Mouse (Mus musculus) brain, adult 2 months (tissue): ENCODE results near the gene Hist1h4b.
"Not testable (repeated sequence)": the region's sequence is repeated elsewhere in the genome, so short reads cannot be mapped to it uniquely, and the experiment has no call there.

Source experiments
- DNase-seq: peaks from one replicate; pipeline ENCODE4 v3.0.0; 2011; ENCODE audit warnings: low read depth, low spot score

Gene Hist1h4b

GRCm38 (mm10) chr13:23756790-23757189, at the start of gene Hist1h4b:
Hist1h4b (plus strand) TSS chr13:23757013.
- DNase-seq, result peak; percentile 98

DNA sequence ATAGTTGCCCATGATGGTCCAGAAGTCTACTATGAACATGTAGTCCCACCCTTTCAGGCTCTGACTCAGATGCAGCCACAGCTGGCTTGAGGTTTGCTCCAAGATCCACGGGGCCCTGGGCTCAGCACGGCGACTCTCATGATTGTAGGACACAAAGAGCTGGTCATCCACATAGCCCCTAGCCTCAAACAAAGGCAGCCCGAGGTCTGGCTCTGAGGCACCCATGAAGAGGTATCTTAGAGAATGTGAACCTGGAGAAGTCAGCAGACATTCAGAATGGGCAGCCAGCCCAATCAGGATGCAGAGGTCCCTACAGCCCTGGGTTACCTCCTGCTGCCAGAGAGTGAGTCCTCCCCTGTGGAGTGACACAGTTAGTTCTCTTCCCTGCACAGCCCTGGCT, 48.8 kb upstream of the Hist1h4b start:
- no peak for DNase-seq

GRCm38 (mm10) chr13:23708654-23709053, 48.2 kb upstream of the Hist1h4b start:
- no peak for DNase-seq

DNA sequence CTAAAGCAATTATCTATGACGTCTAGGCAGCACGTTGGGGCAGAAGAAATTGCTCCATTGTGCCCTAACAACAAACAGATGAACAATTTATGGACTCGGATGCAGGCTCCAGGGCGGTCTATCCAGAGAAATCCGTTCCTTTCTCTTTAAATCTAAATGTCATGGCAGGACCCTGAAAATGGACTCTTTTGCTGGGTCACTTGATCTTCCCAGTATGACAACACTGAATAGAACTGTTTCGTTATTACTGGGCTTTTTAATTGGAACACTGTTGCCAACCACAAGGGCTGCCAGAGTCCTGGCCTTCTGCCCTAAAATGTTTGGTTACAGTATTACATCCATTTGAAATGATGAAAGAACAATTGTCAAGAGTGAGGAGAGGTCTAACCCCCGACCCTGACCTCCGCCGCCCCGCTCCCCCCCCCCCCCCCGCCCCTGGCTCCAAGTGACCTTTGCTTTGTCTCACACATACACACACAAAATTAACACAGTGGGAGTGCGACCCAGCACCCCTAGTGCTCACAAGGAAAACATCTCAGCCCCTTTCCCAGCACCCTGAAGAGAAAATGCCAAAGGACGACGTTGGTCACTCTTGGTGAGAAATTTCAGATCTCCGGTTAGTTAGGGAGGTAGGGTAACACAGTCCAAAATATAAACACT, 47.0 kb upstream of the Hist1h4b start:
- DNase-seq, result no peak

DNA sequence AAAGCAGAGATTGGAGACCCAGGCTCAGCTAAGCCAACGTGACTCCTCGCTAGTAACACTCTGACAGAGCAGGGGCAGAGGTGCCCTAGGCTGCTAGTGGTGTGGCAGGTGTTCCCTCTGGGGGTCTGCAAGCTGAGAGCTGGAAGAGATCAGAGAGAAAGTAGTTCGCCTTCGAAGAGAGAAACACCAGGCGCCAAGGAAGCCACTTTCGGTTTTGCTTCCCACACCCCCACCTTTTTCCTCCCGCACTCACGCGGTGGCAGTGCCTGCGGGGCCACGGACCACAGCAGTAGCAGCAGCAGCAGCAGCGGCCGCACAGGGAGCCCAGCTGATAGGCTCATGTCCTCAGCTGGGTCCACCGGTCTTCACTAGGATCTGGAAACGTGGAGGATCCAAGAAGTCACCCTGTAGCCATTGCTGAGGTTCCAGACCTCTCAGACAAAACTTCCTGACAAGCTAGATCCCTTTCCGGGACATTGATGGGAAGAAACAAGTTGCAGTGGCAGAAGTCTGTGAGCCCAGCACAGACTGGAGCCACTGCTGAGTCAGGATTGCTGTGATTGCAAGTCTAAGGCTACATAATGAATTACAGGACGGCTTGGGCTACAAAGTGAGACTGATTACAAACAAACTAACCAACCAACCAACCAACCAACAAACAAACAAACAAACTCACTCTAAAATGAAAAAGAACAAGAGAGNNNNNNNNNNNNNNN, 46.3 kb upstream of the Hist1h4b start, which contains the start of gene Hfe:
TSS of gene Hfe (minus strand) at position 481 of the 716 bp plus-strand sequence.
- DNase-seq, result peak; percentile 57

- no peak for DNase-seq
Measured at GRCm38 (mm10) chr13:23716261-23717042, 40.4 kb upstream of the Hist1h4b start.

- no peak for DNase-seq
Measured at GRCm38 (mm10) chr13:23717176-23717575, 39.6 kb upstream of the Hist1h4b start.

GRCm38 (mm10) chr13:23717593-23718245, 39.1 kb upstream of the Hist1h4b start:
- DNase-seq, result not testable (repeated sequence)

DNA sequence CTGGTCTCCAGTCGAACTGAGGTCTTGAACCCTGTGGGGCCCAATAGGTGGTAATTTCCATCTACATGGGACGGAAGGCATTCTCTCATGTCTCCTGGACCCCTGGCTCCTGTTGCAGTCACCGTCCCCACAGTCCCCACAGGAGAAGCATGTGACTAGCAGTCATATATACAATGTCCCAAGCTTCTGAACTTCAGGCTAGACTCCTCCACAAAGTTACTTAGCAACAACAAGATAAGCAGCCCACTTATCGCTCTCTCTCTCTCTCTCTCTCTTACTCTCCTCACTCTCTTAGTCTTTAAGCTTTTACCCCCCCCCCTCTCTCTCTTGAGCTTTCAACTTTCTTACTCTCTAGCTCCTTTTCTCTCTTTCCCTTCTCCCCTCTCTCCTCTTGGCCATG, 32.6 kb upstream of the Hist1h4b start:
- no peak for DNase-seq

DNA sequence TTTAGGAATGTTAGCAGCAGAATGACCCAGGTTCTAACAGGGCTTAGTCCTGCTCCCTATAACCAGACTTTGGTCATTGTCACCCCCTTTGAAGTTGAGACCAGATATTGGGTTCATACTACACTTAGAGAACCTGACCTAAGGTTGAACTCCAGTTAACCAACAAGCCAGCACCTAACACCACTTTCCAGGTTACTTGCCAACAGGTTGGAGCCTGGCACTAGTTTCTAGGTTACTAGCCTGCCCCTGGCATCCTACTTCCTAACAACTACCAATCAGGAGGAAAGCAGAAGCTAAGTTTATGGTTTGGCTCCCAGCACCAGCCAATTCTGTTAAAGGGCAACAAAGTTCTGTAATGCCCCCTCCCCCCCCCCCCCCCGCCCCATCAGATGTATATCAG, 31.6 kb upstream of the Hist1h4b start:
- DNase-seq, result no peak

GRCm38 (mm10) chr13:23728472-23729191, 28.2 kb upstream of the Hist1h4b start:
- no peak for DNase-seq

DNA sequence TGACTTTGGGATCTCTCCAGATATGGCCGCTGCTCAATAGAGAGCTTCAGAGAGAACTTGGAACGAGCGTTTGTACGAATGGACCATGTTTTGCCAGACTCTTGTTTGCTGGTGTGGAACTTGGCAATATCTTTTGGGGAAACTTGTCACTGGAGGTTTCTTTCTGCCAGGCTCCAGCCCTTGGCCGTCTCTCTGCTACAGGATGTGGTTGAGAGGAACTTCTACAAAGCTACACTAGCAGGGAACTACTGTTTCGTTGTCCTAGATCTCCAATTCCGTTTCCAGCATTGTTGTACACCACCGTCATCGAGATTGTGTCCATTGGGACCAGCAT, 27.7 kb upstream of the Hist1h4b start:
- DNase-seq, result no peak

GRCm38 (mm10) chr13:23729706-23730105, 27.1 kb upstream of the Hist1h4b start:
- no peak for DNase-seq

- DNase-seq, result no peak
Measured at GRCm38 (mm10) chr13:23730479-23730878, 26.3 kb upstream of the Hist1h4b start.

GRCm38 (mm10) chr13:23732156-23732804, 24.5 kb upstream of the Hist1h4b start:
- DNase-seq, result peak; percentile 80

DNA sequence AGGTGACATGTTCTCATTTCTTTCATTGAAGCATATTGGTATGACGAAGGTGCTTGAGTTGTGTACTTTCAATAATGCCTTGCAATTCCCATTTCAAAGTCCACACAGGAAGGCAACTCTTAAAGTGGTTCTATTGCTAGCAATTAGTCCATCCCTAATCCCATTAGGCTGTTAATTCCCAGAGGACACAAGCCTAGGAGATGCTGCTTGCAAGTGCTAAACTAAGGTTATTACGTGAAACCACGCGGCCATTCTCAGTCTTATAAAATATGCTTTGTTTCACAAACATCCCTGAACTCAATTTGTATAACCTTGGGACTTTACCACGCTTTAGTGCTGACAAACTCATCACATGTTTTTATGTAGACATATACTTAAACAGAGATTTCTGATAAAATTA, 19.7 kb upstream of the Hist1h4b start:
- no peak for DNase-seq

GRCm38 (mm10) chr13:23738041-23738440, 18.8 kb upstream of the Hist1h4b start:
- no peak for DNase-seq

DNA sequence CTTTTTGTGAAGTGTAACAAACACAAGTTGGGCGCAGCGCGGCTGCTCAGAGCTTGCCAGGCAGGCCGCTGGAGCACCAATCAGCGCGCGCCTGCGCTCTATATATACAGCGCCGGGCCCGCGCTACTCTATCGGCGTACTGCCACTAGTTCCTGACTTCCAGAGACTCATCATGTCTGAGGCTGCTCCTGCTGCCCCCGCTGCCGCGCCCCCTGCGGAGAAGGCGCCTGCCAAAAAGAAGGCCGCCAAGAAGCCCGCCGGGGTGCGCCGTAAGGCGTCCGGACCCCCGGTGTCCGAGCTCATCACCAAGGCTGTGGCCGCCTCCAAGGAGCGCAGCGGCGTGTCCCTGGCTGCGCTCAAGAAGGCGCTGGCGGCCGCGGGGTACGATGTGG, 18.1 kb upstream of the Hist1h4b start, which contains the start of gene Hist1h1c:
TSS of gene Hist1h1c (plus strand) at position 132 of the 392 bp plus-strand sequence.
- peak; percentile 93 for DNase-seq

GRCm38 (mm10) chr13:23739069-23739921, 17.5 kb upstream of the Hist1h4b start:
- DNase-seq, result peak; percentile 99

DNA sequence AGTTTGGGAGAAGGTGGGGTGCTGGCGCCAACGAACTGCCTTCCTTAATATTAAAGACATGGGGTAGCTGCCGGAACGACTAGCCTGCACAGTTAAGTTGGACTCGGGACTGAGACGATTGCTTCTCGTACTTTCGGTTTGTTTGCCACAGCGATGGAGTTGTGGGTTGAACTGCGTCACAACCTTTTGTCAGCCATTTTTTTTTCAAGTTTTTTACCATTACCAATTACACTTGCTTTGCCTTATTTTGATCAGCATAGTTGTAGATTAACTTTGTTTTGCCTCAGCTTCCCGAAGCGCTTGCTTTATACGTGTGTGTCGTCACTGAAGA, 16.9 kb upstream of the Hist1h4b start:
- no peak for DNase-seq
